Mouse (Mus musculus) ES-E14 (cell line): ENCODE measurements around the gene Ric8b.

Experiments
- CHD2 ChIP-seq: IDR thresholded peaks from 2 replicates; pipeline ENCODE4 v1.6.1; 2014; ENCODE audit warnings: mild to moderate bottlenecking, low read depth, low read length, inconsistent platforms
- MAFK ChIP-seq: IDR thresholded peaks from 2 replicates; pipeline ENCODE4 v1.6.1; 2014; ENCODE audit warnings: mild to moderate bottlenecking, low read depth, low read length, inconsistent platforms; ENCODE audit not compliant: insufficient read depth
- ZC3H11A ChIP-seq: IDR thresholded peaks from 2 replicates; pipeline ENCODE4 v1.6.1; 2012; ENCODE audit warnings: low read depth, mild to moderate bottlenecking, inconsistent platforms, low read length, borderline replicate concordance
- ZNF384 ChIP-seq: IDR thresholded peaks from 2 replicates; pipeline ENCODE4 v1.6.1; 2012; ENCODE audit warnings: low read depth, low read length, inconsistent platforms

GRCm38 (mm10) chr10:85052451-85052850 lies 135.0 kb downstream of the Ric8b start:
- TF ChIP-seq ZC3H11A: no peak
- TF ChIP-seq MAFK: no peak
- TF ChIP-seq CHD2: no peak
- no peak for TF ChIP-seq ZNF384
